Mouse (Mus musculus): ENCODE measurements around the gene Xkr7. TPM values are rescaled to one million over a fixed set of nuclear protein-coding genes. Genes with fewer than 3 reads are reported as not detected.

The Xkr7 gene
- polyA plus RNA-seq, 1 experiment from 2014 or later: not detected

DNA sequence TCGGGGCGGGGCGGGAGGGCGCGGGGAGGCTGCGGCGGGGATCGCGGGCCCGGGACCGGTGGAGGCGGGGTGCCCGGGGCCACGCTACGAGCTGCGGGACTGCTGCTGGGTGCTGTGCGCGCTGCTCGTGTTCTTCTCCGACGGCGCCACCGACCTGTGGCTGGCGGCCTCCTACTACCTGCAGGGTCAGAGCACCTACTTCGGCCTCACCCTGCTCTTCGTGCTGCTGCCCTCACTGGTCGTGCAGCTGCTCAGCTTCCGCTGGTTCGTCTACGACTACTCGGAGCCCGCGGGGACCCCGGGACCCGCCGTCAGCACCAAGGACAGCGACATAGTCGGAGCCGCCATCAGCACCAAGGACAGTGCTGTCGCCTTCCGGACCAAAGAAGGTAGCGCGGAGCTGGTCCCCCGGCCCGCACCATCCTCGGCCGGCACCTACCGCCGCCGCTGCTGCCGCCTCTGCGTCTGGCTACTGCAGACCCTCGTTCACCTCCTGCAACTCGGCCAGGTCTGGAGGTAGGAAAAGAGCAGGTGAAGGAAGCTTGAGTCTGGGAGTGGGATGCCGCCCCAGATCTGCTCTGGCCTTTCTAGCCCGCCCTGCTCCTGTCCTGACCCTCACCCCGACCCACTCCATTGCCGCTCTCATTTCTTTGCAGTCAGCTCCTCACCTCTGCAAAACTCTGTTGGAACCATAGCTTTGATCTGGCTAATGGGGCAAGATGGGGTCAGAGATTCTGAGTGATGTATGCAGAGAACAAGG, 611 bp downstream of the Xkr7 start:
- peak; percentile 89 for DNase-seq (ENCODE audit: low spot score)

DNA sequence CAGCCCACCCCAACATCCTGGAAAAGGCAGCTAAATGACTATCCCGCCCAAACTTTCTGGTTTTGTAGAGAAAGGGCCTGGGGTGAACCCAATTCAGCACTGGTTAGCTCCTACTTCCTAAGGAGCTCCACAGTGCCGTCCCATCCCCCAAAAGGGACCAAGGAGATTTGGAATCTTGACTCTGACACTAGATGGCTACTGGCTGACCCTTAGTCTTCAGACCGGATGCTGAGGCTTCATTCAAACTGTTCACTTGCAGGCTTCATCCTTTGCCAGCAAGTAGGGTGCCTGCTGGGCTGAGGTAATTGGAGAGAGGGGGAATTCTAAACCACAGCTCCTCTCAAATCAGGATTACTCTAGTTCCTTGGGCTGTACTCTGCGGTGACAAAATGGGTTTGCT, 1.3 kb downstream of the Xkr7 start:
- no peak for DNase-seq (ENCODE audit: low spot score)

DNA sequence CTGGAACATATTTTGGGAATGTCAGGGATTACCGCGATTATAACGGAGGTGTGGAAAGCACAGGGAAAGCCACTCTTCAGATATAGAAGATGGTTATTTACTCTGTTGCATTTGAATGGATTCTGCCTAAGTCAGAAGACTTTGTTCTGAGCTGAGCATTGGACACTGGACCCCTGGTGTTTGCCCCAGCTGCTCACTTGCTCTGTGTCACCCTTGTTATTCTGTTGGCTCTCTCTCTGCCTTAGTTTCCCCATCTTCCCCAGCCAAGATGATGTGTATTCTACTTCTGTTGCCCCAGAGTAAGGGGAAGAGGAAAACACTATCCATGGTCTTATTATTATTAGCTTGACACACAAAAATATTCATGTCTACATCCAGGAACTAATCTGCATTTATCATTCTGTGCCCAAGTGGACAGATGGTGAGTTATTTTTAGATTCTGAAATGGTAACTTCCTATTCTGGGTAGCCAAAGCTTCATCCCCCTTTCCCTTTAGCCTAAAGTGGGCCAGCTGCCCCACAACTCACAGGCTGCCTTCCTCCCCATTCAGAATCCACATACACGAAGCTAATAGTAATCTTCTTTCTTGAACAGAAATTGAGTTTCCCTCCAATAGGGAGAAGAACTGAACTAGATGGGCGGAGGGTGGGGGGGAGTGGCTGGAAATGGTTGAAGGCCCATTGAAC, 2.0 kb downstream of the Xkr7 start:
- no peak for DNase-seq (ENCODE audit: low spot score)

DNA sequence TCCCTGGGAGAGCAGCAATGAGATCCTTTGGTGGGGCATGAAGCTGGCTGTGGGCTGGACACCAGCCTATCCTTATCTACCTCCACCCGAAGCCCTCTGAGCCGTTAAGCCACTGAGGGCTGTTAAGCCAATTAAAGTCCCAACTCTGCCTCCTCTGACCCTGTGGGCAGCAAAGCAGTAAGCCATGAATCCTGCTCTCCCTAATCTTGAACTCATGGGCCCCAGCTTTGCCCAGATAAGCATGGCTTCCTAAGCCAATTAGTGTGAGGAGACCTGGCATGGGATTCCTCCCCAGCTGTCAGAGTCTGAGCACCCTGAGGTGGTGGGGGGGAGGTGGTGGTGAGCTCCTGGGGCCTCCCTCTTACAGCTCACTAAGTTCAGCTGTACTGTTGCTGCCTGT, 5.0 kb downstream of the Xkr7 start:
- no peak for DNase-seq (ENCODE audit: low spot score)

DNA sequence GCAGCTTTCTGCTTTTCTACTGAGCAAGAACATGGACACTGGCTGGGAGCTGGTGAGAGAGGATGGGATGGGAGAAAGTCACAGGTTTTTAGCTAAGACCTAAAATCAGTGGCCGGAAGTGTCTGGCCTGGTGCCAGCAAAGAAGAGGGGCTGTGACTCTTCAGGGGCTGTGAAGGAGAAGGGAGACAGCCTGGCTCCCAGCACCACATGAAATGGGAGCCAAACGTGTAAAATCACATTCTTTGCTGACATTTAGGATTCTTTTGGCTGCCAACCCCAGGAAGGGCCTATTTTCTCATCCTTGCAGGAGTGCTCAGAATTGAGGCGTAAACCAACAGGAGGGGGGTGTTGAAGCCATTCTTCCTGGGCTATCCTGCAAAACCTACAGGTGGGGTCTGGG, 12.2 kb downstream of the Xkr7 start:
- DNase-seq (ENCODE audit: low spot score): no peak

DNA sequence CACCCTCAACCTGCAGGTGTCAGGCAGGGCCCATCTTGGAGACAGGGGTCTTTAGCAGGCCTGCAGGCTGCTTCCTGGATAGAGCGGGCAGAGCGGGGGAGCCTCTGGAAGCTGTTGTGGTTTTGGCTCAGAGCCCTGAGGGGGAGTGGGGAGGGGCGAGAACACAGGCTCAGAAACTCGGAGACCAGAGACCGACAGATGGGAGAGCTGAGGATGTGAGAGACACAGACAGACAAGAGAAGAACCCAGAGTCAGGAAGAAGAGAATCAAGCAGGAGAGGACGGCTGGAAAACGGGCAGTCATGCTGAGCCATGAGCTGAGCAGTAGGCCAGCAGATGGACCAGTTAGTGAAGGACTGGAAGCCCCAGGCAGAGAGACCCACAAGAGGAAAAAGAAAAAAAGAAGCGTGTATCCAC, 14.2 kb downstream of the Xkr7 start:
- peak; percentile 69 for DNase-seq (ENCODE audit: low spot score)

DNA sequence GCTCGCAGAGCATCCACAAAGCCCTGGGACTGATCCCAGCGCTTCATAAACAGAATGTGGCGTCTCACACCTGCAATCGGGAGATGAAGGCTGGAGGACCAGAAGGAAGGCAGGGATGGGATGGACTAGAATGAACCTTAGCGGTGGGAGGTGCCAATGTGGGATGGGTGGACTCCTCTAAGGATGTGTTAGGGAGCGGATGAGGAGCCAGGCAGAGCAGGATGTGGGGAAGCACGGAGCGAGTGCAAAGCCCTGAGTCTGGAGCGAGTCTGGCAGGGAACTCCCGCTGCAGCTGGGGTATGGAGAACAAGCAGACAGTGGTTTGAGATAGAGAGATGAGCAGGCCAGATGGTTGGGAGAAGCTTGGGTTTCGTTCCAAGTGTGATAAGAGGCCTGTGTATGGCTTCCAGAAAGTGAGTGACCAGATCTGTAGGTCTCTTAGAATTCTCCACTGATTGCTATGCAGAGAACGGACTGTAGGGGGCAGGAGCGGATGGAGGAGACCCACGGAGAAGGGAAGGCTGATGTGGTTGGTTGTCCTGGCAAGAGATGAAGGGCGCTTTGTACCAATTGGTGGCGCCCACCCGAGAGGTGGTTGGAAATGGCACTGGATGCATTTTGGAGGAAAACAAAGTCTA, 16.3 kb downstream of the Xkr7 start:
- peak; percentile 64 for DNase-seq (ENCODE audit: low spot score)

DNA sequence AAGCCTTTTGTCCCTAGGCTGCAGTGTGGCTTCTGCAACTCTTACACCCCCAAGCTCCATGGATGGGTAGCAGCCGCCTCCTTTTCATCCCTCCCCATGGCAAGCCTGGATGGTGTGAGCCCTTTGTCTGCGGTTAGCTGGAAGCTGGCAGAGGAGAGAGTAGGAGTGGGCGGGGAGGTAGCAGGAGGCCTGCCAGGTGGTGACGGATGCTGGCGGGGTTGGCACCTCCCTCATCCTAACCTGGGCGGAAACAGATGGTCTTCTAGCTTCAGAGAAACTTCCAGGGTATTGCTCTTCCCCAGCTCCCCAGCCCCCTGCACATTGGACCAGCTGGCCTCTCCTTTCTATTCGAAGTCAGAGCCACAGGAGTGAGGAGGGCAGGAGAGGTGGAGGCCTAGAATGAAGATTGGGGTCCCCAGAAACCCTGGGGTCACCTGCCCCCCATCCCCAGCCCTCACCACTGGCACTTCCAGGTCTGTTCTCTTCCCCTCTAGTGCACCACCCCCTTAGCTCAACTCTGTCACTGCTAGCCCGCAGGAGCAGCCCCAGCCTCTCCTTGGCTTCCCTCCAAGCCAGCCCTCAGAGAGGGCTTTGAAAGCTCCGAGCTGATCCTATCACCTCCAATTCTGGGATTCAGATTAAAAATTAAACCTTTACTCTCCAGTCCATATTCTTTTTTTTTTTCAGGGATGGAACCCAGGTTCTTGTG, 17.8 kb downstream of the Xkr7 start:
- peak; percentile 46 for DNase-seq (ENCODE audit: low spot score)

DNA sequence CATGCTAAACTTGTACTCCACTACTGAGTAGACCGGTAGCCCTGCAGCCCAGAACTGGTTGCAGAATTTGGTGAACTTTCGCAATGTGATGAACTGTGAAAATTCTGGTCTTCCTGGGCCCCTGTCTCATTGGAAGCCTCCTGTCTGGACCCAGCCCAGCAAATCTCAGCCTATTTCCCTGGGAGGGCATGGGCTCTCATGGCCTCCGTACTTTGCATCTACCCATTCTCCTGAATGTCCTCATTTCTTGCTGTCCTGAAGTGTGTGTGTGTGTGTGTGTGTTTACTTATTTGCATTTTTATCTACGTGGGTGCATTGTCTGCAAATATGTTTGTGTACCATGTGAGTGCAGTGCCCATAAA, 18.3 kb downstream of the Xkr7 start:
- no peak for DNase-seq (ENCODE audit: low spot score)

DNA sequence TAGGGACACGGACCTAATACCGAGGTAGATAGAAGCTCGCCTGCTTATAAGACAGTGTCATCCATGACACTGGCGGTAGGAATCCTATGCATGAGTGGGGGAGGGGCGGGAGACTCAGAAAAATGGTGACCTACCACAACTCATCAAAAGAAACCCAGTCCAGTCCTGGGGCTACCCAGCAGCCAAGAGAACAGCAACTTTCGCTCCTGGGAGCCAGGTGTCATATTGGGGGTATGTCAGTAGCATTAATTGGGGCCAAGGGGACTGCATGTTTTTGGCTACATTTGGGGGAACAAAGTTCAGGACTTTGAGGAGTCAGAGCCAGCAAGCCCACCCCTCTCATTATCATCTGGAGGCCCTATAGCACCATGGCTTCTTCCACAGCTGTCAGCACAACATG, 19.4 kb downstream of the Xkr7 start:
- DNase-seq (ENCODE audit: low spot score): no peak

DNA sequence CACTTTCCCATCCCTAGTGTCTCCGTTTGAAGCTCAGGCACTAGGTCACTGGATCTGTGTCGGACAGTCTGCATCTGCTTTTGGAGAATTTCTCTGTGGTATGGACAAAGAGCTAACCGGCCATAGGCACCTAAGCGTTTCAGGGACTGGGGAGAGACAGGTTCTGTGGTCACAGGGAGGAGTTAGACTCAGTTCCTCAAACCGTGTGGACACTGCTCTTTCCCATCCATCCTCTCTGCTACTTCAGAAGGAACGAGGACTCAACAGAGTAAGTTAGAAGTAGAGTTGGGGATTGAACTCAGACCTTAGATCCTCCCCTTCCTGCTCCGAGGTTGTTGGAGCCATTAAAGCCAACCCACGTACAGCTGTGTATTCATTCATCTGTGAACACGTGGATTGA, 19.9 kb downstream of the Xkr7 start:
- no peak for DNase-seq (ENCODE audit: low spot score)

DNA sequence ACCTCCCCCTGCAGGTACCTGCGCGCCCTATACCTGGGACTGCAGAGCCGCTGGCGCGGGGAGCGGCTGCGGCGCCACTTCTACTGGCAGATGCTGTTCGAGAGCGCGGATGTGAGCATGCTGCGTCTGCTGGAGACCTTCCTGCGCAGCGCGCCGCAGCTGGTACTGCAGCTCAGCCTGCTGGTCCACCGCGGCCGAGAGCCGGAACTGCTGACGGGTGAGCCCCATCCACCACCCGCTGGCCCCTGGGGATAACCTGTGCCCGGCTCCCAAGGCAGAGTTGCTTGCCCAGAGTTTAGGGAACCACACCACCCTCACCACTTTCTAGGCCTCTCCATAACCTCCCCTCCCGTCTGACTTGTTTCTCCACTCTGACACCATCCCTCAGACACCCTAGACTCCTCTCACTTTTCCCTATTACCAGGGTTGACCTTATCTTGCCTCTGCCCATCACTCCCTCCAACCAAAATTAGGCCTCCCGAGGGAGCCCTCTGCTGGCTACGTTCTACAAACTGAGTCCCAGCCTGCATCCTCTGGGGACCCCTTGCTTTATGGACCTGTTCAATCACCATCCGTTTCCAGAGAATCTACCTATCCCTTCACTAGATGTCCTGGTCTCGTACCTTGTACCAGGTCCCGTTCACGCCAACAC, 21.2 kb downstream of the Xkr7 start:
- peak; percentile 35 for DNase-seq (ENCODE audit: low spot score)

DNA sequence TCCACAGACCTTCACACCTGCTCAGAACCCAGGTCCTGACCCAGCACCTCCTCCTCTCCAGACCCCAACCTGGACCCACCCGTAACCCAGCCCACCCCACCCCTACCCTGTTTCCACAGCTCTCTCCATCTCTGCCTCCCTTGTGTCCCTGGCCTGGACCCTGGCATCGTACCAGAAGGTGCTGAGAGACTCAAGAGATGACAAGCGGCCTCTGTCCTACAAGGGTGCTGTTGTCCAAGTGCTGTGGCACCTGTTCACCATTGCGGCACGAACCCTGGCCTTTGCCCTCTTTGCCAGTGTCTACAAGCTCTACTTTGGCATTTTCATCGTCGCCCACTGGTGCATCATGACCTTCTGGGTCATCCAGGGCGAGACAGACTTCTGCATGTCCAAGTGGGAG, 22.2 kb downstream of the Xkr7 start:
- DNase-seq (ENCODE audit: low spot score): no peak

DNA sequence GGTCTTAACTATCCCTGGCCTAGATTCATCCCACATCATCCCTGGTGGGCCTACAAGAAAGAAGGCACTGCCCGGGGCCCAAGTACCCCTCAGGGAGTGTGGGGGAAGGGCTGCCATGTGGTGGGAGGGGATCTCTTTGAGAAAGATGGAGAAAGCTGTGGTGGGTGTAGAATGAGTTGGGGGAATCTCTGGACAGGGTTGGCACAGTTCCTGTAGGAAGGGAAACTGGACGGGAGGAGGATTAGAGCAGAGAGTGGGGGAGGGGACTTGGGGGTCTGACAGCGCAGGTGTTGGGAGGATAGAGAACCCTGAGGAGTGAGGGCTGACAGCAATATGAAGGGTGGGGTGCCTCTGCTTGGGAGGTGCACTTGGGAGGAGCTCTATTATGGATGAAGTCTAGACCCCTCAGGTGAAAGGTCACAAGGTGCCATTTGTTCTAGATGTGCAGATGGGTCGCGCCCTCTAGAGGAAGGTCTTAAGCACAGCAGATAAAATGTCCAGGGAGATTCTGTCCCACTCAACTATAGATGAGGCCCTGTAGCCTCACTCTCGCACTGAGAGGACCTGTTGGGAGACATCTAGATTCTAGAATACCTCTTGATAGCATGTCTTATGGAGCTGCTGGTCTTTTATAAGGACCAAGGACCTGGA, 23.7 kb downstream of the Xkr7 start:
- peak; percentile 28 for DNase-seq (ENCODE audit: low spot score)

DNA sequence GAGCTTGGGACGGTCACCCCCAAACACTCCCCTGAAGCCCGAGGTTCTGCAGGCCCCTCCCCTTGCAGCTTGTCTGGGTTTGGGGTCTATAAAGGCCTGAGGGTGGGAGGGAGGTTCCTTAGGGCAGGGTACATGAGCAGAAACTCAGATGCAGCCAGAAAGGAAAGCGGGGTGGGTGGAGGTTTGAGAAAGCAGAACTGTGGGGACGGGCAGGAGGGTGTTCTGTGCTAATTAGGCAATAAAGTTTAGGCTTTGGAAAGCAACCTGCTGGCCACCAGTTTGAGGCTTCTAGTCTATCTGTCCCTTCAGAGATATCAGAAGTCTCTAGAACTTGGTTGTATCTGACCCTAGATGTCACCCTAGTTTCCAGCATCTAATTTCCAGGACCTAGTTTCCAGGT, 26.7 kb downstream of the Xkr7 start:
- DNase-seq (ENCODE audit: low spot score): no peak

DNA sequence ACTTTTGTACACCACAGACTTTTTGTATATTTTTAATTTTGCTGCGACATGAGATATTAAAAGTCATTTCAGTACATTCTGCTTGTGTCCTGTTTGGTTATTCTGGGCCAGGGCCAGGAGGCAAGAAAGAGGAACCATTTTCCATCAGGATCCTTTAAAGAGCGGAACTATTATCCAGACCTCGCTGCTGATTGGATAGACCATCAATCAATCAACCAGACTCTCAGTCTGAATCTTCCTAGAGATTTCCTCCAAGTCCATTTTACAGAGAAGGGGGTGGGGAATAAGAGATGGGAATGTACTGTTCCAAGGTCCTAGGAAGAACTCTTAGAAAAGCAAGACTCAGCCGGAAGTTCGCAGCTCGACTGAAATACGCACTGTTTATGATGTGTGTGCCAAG, 28.6 kb downstream of the Xkr7 start:
- no peak for DNase-seq (ENCODE audit: low spot score)

DNA sequence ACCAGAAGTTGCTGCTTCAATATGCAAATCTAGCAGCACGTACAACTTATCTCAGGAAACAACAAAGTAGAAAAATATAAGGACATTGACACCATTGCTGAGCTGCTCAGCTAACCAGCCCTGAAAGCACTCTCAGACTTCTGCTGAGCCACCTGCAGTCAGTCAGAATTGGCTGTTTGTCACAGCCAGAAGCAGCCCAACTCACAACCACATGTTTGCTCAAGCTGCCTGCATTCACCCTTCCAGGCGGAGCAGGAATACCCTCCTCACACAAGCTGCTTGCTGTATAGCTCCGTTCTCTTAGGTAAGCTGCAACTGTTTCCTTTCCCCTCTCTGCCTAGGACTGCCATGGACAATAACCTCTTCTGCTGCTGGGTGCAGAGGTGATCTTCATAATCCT, 31.7 kb downstream of the Xkr7 start:
- DNase-seq (ENCODE audit: low spot score): no peak

DNA sequence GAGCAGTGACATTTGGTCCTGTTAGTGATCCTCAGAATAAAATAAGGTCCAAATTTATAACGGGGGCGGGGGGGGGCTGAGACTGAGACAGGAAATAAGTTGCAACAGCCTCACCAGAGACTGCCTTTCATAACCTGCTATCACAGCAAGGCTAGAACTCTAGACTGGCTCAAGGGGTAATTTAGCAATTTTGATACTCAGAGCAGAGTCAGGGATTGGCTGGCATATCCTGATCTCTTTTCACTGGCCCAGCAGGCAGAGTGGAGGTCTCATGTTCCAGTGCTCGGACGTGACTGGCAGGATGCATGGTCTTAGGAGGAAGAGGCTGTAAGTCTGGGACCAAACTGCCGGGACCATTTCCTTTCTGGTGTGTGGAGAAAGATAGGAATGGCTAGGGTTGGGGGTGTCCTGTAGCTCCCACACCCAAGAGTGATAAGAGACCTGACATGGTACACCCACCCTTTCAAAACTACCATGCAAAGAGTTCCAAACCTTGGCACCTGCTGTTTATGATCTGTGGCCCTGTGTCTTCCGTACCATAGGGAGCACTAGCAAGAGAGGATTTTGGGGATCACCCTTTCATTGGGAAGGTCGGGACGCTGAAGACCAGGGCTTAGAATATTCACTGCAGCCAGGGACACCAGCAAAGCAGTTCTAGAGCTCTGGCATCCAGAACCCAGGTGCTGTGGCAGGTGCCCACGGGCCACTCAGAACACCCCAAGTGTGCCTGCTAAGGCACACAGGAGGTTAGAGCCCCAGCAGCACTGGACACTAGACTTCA, 32.7 kb downstream of the Xkr7 start:
- DNase-seq (ENCODE audit: low spot score): no peak

DNA sequence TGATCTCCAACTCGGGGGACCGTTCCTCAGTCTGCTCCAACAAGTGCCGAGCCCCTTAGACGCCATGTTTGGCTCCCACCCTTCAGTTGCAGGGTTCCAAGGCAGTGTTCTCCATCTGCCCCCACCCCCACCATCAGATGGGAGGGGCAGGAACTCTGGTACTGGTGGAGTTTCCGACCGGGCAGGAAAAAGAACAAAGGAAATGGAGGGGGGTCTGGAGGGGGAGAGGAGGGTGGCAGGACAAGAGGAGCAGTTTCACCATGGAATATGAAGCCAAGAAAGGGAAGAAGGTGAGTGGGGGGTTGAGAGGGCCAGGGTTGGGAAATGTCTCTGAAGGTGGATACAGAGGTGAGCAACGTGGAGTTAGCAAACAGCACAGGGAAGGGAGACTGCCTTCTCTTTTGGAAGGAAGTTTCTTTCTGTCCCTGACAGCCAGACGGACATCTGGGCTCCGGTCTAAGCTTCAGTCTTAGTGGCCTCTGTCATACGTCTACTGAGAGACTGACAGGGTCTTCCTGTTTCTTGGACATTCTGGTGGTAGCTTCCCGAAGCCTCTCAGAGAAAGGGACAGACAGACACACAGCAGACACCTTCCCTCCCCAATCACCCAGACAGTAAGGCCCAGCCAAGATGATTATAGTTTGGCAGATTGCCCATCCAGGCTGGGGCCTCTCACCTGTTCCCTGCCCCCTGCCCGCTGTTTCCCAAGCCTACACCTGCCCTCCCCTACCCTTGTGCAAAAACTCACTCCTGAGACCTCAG, 34.3 kb downstream of the Xkr7 start, which contains the start of gene Ccm2l:
Gene Ccm2l, plus strand, starts transcription at position 209 of the 762 bp plus-strand sequence.
- no peak for DNase-seq (ENCODE audit: low spot score)
